Mouse (Mus musculus): ENCODE results near the gene Plcxd2.

GRCm38 (mm10) chr16:45999374-46000191 is 10.4 kb downstream of the Plcxd2 start:
- TF ChIP-seq POLR2A (IDR thresholded peaks at IDR 0.05; ENCODE audit: insufficient read depth, low read depth, low read length) (no peak), CTCF (IDR thresholded peaks at IDR 0.05) (no peak), EP300 (IDR thresholded peaks at IDR 0.05; ENCODE audit: insufficient read depth, low read depth, low read length) (no peak)

Measured in heart, adult 2 months (tissue).